Mouse (Mus musculus) myocyte (in vitro differentiated cells): ENCODE measurements around the gene Mon1a. TPM values are rescaled to one million over a fixed set of nuclear protein-coding genes. Genes with fewer than 3 reads are reported as not detected.

Source experiments
- H3K27me3 ChIP-seq: one replicate; pipeline ENCODE4 v1.6.1; 2011; ENCODE audit not compliant: control insufficient read depth, insufficient read depth, insufficient read length
- H3K36me3 ChIP-seq: one replicate; pipeline ENCODE4 v1.6.1; 2011; ENCODE audit not compliant: control insufficient read depth, insufficient read depth
- H3K4me2 ChIP-seq: one replicate; pipeline ENCODE4 v1.6.1; 2011; ENCODE audit warnings: low read depth, control low read depth
- H3K4me3 ChIP-seq: one replicate; pipeline ENCODE4 v1.5.1; 2011; ENCODE audit warnings: mild to moderate bottlenecking, control low read depth, moderate library complexity
- H3K79me2 ChIP-seq: one replicate; pipeline ENCODE4 v1.6.1; 2011; ENCODE audit not compliant: control insufficient read depth, insufficient read depth
- H3ac ChIP-seq: one replicate; pipeline ENCODE4 v1.6.1; 2011; ENCODE audit not compliant: control insufficient read depth, insufficient read length
- CEBPB ChIP-seq: IDR thresholded peaks from 2 replicates; pipeline ENCODE4 v1.6.1; 2011; ENCODE audit warnings: mild to moderate bottlenecking, moderate library complexity; ENCODE audit not compliant: poor library complexity, insufficient read depth, severe bottlenecking
- E2F4 ChIP-seq: IDR thresholded peaks from one replicate; pipeline ENCODE4 v1.6.1; 2011; ENCODE audit warnings: mild to moderate bottlenecking, control low read depth, moderate library complexity; ENCODE audit not compliant: insufficient read depth
- MAX ChIP-seq: IDR thresholded peaks from one replicate; pipeline ENCODE4 v1.6.1; 2011; ENCODE audit warnings: low read depth, mild to moderate bottlenecking, control low read depth
- MYOD1 ChIP-seq, 3 experiments: IDR thresholded peaks; one replicate each; pipeline ENCODE4 v1.6.1; 2011; ENCODE audit warnings: control low read depth in 2 of 3, low read depth in 2 of 3, mild to moderate bottlenecking in 2 of 3, moderate library complexity in 1 of 3; ENCODE audit not compliant: insufficient read length in 2 of 3, control insufficient read depth in 1 of 3
- MYOG ChIP-seq, 3 experiments: IDR thresholded peaks; one replicate each; pipeline ENCODE4 v1.6.1; 2011; ENCODE audit warnings: control low read depth in 2 of 3, low read depth in 2 of 3, mild to moderate bottlenecking in 2 of 3; ENCODE audit not compliant: insufficient read length in 2 of 3, control insufficient read depth in 1 of 3, insufficient read depth in 1 of 3
- POLR2A ChIP-seq: IDR thresholded peaks from one replicate; pipeline ENCODE4 v1.6.1; 2011; ENCODE audit warnings: low read depth, mild to moderate bottlenecking, control low read depth, moderate library complexity; ENCODE audit not compliant: insufficient read length
- POLR2AphosphoS2 ChIP-seq: IDR thresholded peaks from one replicate; pipeline ENCODE4 v1.6.1; 2011; ENCODE audit warnings: low read depth, control low read depth; ENCODE audit not compliant: insufficient read length
- REST ChIP-seq: IDR thresholded peaks from one replicate; pipeline ENCODE4 v1.6.1; 2011; ENCODE audit warnings: mild to moderate bottlenecking, control low read depth, moderate library complexity; ENCODE audit not compliant: insufficient read depth, insufficient read length
- SRF ChIP-seq: IDR thresholded peaks from one replicate; pipeline ENCODE4 v1.6.1; 2011; ENCODE audit warnings: low read depth; ENCODE audit not compliant: control insufficient read depth, insufficient read length
- TCF12 ChIP-seq: IDR thresholded peaks from one replicate; pipeline ENCODE4 v1.6.1; 2011; ENCODE audit warnings: mild to moderate bottlenecking, control low read depth; ENCODE audit not compliant: poor library complexity, insufficient read depth, severe bottlenecking
- TCF3 ChIP-seq: IDR thresholded peaks from one replicate; pipeline ENCODE4 v1.6.1; 2011; ENCODE audit warnings: low read depth, control low read depth; ENCODE audit not compliant: insufficient read length
- USF1 ChIP-seq: IDR thresholded peaks from one replicate; pipeline ENCODE4 v1.6.1; 2011; ENCODE audit warnings: low read depth, mild to moderate bottlenecking, control low read depth, moderate library complexity
- polyA plus RNA-seq: library from polyadenylated mRNA; unstranded; fragments of >200 nt; fragmentation: generic; extraction: Trizol; gene quantifications from one replicate; pipeline ENCODE4 v1.2.1, GENCODE M21; 2012; ENCODE audit warnings: missing spikeins

Mon1a gene
- polyA plus RNA-seq, 1 experiment: 8.4 TPM

GRCm38 (mm10) chr9:107927749-107928148 is 39.8 kb downstream of the Mon1a start:
- Histone ChIP-seq H3ac (no peak overlapping the region), H3K36me3 (no peaks in the 10 kb centered on the region), H3K4me3 (no peak overlapping the region), H3K79me2 (no peaks in the 10 kb centered on the region), H3K4me2 (no peak overlapping the region), H3K27me3 (peaks cover 4% of the 10 kb centered on the region)
- TF ChIP-seq TCF3 (no peak), REST (no peak), E2F4 (no peak)

GRCm38 (mm10) chr9:107928169-107928568 is 40.2 kb downstream of the Mon1a start, which contains the start of gene Actl11:
Gene Actl11 (plus strand): TSS chr9:107928469.
- Histone ChIP-seq H3K36me3 (no peaks in the 10 kb centered on the region), H3K27me3 (peaks cover 4% of the 10 kb centered on the region), H3ac (no peak within 1 kb of the TSS), H3K79me2 (no peaks in the 10 kb centered on the region), H3K4me3 (no peak within 1 kb of the TSS), H3K4me2 (peak within 1 kb of the TSS; percentile 42)
- no peak for TF ChIP-seq E2F4
- no peak for TF ChIP-seq USF1
- TF ChIP-seq SRF: no peak
- no peak for TF ChIP-seq POLR2A
- TF ChIP-seq MAX: no peak
- TF ChIP-seq REST: no peak
- no peak for TF ChIP-seq MYOG (IDR thresholded peaks at IDR 0.05; ENCODE audit: control insufficient read depth in 1 of 3, insufficient read depth in 1 of 3, insufficient read length in 2 of 3, low read depth in 2 of 3)
- TF ChIP-seq CEBPB: no peak
- TF ChIP-seq TCF12: no peak
- TF ChIP-seq MYOD1 (IDR thresholded peaks at IDR 0.05; ENCODE audit: control insufficient read depth in 1 of 3, insufficient read length in 2 of 3, low read depth in 2 of 3): no peak
- no peak for TF ChIP-seq TCF3
- no peak for TF ChIP-seq POLR2AphosphoS2

GRCm38 (mm10) chr9:107932221-107932620 is 44.3 kb downstream of the Mon1a start:
- Histone ChIP-seq H3K4me3 (no peak overlapping the region), H3K4me2 (no peak overlapping the region), H3K36me3 (no peaks in the 10 kb centered on the region), H3ac (no peak overlapping the region), H3K27me3 (peaks cover 32% of the 10 kb centered on the region), H3K79me2 (no peaks in the 10 kb centered on the region)
- TF ChIP-seq POLR2AphosphoS2 (no peak), CEBPB (no peak), REST (no peak), SRF (no peak), USF1 (no peak), MYOD1 (IDR thresholded peaks at IDR 0.05; ENCODE audit: control insufficient read depth in 1 of 3, insufficient read length in 2 of 3, low read depth in 2 of 3) (no peak), TCF12 (no peak), MYOG (IDR thresholded peaks at IDR 0.05; ENCODE audit: control insufficient read depth in 1 of 3, insufficient read depth in 1 of 3, insufficient read length in 2 of 3, low read depth in 2 of 3) (no peak), E2F4 (no peak), MAX (no peak), TCF3 (no peak), POLR2A (no peak)

GRCm38 (mm10) chr9:107934146-107934545 is 46.2 kb downstream of the Mon1a start:
- H3K79me2 ChIP-seq: no peaks in the 10 kb centered on the region
- TF ChIP-seq REST (no peak), MYOG (IDR thresholded peaks at IDR 0.05; ENCODE audit: control insufficient read depth in 1 of 3, insufficient read depth in 1 of 3, insufficient read length in 2 of 3, low read depth in 2 of 3) (no peak), TCF3 (no peak)
- H3K36me3 ChIP-seq: no peaks in the 10 kb centered on the region
- no peak overlapping the region for H3K4me3 ChIP-seq
- H3K4me2 ChIP-seq: no peak overlapping the region
- H3ac ChIP-seq: no peak overlapping the region
- peaks cover 42% of the 10 kb centered on the region for H3K27me3 ChIP-seq

- Histone ChIP-seq H3ac (no peak within 1 kb of the TSS), H3K4me2 (peak within 1 kb of the TSS; percentile 50), H3K4me3 (no peak within 1 kb of the TSS), H3K36me3 (no peaks in the 10 kb centered on the region), H3K79me2 (no peaks in the 10 kb centered on the region), H3K27me3 (peaks cover 38% of the 10 kb centered on the region)
- TF ChIP-seq CEBPB (no peak), E2F4 (no peak), REST (no peak), POLR2AphosphoS2 (no peak), SRF (no peak), TCF3 (no peak), MYOD1 (IDR thresholded peaks at IDR 0.05; ENCODE audit: control insufficient read depth in 1 of 3, insufficient read length in 2 of 3, low read depth in 2 of 3) (no peak), TCF12 (no peak), MAX (no peak), USF1 (no peak), MYOG (IDR thresholded peaks at IDR 0.05; ENCODE audit: control insufficient read depth in 1 of 3, insufficient read depth in 1 of 3, insufficient read length in 2 of 3, low read depth in 2 of 3) (no peak)
These were observed 47.4 kb downstream of the Mon1a start, which contains the start of gene Camkv for GRCm38 (mm10) chr9:107935374-107935773. Gene Camkv (plus strand): TSS chr9:107935674.
